Mouse (Mus musculus) G1E (cell line): Measurements from ENCODE around the gene Ogdhl. TPM values are rescaled to one million over a fixed set of nuclear protein-coding genes. Genes with fewer than 3 reads are reported as not detected.
"Not testable (repeated sequence)": the region's sequence is repeated elsewhere in the genome, so short reads cannot be mapped to it uniquely, and the experiment has no call there.

ENCODE experiments used
- ATAC-seq: 2 replicates; pipeline ENCODE4 v1.8.0; 2016; ENCODE audit warnings: mild to moderate bottlenecking; ENCODE audit not compliant: insufficient number of reproducible peaks, poor library complexity, low FRiP score, severe bottlenecking; ENCODE audit errors: extremely low read depth
- DNase-seq: peaks from one replicate; pipeline ENCODE4 v3.0.0; 2012; ENCODE audit warnings: low spot score
- H3K27me3 ChIP-seq: 2 replicates; pipeline ENCODE4 v1.6.1; 2012; ENCODE audit warnings: mild to moderate bottlenecking, low read length, inconsistent platforms; ENCODE audit not compliant: insufficient read depth
- H3K36me3 ChIP-seq: replicated peaks from 2 replicates; pipeline ENCODE3; 2012; ENCODE audit warnings: mild to moderate bottlenecking, inconsistent platforms
- H3K4me1 ChIP-seq: 2 replicates; pipeline ENCODE4 v1.6.1; 2012; ENCODE audit warnings: low read depth, low read length, inconsistent platforms, mixed read lengths; ENCODE audit not compliant: insufficient read depth
- H3K4me3 ChIP-seq: 2 replicates; pipeline ENCODE4 v1.5.1; 2012; ENCODE audit warnings: low read depth, mild to moderate bottlenecking, inconsistent platforms, low read length, moderate library complexity, mixed read lengths
- H3K9me3 ChIP-seq: replicated peaks from 2 replicates; pipeline ENCODE4 v1.6.1; 2012; ENCODE audit warnings: inconsistent platforms
- CTCF ChIP-seq: IDR thresholded peaks from 2 replicates; pipeline ENCODE4 v1.5.1; 2012; ENCODE audit warnings: low read depth, low read length, inconsistent platforms, mixed read lengths
- GATA1 ChIP-seq: IDR thresholded peaks from 2 replicates; pipeline ENCODE4 v1.6.1; 2012; ENCODE audit warnings: borderline replicate concordance, low read length, inconsistent platforms, mixed read lengths
- GATA2 ChIP-seq: IDR thresholded peaks from 2 replicates; pipeline ENCODE4 v1.6.1; 2012; ENCODE audit warnings: low read depth, low read length, inconsistent platforms, borderline replicate concordance
- POLR2AphosphoS5 ChIP-seq: IDR thresholded peaks from 2 replicates; pipeline ENCODE4 v1.6.1; 2012; ENCODE audit warnings: low read depth, low read length, inconsistent platforms; ENCODE audit not compliant: insufficient replicate concordance
- TAL1 ChIP-seq: conservative IDR thresholded peaks from 2 replicates; pipeline ENCODE4 v1.6.1; 2012; ENCODE audit warnings: low read depth, low read length, inconsistent platforms, mixed read lengths
- polyA plus RNA-seq: library from polyadenylated mRNA; stranded (reverse); fragments of >175 nt; gene quantifications from 2 replicates; pipeline ENCODE4 v1.2.3, GENCODE M21; 2012
- total RNA-seq, 2 experiments: library from RNA; stranded (forward) in 1 of 2; stranded (reverse) in 1 of 2; fragments of 200-1000 nt in 1 of 2; fragments of >200 nt in 1 of 2; fragmentation: Nextera tagmentation in 1 of 2; gene quantifications; 2 replicates each; pipeline ENCODE4 v1.2.3; 2014 to 2017

Ogdhl gene
- total and polyA plus RNA-seq, 3 experiments: 0.20 to 1.7 (median 0.33) TPM

DNA sequence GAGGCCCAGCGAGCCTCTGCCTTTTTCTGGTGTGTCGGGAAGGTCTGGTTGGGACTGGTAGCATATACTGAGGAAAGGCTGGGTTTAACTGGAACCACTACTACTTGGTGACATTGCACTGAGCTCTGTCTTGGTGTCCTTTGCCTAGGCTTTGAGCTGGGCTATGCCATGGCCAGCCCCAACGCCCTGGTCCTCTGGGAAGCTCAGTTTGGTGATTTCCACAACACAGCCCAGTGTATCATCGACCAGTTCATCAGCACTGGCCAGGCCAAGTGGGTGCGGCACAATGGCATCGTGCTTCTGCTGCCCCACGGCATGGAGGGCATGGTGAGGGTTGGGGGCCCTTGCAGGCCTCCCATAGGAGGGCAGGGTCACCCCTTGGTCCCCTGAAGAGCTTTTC lies 22.4 kb downstream of the Ogdhl start:
- H3K4me1 ChIP-seq: no peaks in the 10 kb centered on the region
- no peak overlapping the region for H3K4me3 ChIP-seq
- no peaks in the 10 kb centered on the region for H3K36me3 ChIP-seq
- no peak for TF ChIP-seq POLR2AphosphoS5
- no peak for TF ChIP-seq TAL1
- H3K27me3 ChIP-seq: peaks cover 12% of the 10 kb centered on the region; the same call in 1 of the 2 replicates
- no peaks in the 10 kb centered on the region for H3K9me3 ChIP-seq
- no peak for DNase-seq
- ATAC-seq: no peak

DNA sequence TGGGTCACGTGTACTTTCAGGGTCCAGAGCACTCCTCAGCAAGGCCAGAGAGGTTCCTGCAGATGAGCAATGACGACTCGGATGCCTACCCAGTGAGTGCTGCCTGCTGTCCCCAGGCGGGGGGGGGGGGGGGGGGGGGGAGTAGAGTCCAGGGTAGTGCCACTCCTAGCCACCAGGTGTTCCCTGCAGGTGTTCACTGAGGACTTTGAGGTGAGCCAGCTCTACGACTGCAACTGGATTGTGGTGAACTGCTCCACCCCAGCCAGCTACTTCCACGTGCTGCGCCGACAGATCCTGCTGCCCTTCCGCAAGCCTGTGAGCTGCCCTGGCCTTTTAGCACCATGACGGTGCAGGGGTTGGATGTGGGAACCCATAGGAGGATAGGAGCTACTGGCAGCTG lies 22.9 kb downstream of the Ogdhl start:
- TF ChIP-seq CTCF (no peak), TAL1 (no peak), GATA1 (no peak), GATA2 (no peak), POLR2AphosphoS5 (no peak)
- DNase-seq: no peak
- no peaks in the 10 kb centered on the region for H3K9me3 ChIP-seq

DNA sequence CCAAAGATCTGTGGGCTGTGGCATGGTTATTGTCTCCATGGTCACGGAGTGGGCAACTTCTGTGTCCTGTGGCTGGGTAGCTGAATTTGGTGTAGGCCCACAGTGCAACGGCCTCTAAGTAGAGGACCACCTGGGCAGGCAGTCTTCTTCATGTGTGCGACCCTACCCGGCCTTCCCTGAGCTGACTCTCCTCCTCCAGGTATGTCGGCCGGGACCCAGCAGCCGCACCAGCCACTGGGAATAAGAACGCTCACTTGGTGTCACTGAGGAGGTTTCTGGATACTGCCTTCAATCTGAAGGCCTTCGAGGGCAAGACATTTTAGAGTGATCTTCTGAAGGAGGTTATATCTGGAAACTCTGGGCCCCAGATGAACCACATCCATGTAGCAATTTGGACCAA lies 25.5 kb downstream of the Ogdhl start:
- Histone ChIP-seq H3K27me3 (peaks cover 8% of the 10 kb centered on the region; the same call in 1 of the 2 replicates), H3K9me3 (no peaks in the 10 kb centered on the region), H3K36me3 (no peaks in the 10 kb centered on the region), H3K4me1 (no peaks in the 10 kb centered on the region), H3K4me3 (no peak overlapping the region)
- no peak for DNase-seq
- ATAC-seq: no peak
- no peak for TF ChIP-seq CTCF
- no peak for TF ChIP-seq GATA2
- TF ChIP-seq GATA1: no peak
- TF ChIP-seq POLR2AphosphoS5: no peak
- TF ChIP-seq TAL1: no peak

More for the DNA sequence above, 22.9 kb downstream of the Ogdhl start:
- ATAC-seq: no peak
- Histone ChIP-seq H3K4me3 (no peak overlapping the region), H3K36me3 (no peaks in the 10 kb centered on the region), H3K27me3 (peaks cover 10% of the 10 kb centered on the region; the same call in 1 of the 2 replicates), H3K4me1 (no peaks in the 10 kb centered on the region)

DNA sequence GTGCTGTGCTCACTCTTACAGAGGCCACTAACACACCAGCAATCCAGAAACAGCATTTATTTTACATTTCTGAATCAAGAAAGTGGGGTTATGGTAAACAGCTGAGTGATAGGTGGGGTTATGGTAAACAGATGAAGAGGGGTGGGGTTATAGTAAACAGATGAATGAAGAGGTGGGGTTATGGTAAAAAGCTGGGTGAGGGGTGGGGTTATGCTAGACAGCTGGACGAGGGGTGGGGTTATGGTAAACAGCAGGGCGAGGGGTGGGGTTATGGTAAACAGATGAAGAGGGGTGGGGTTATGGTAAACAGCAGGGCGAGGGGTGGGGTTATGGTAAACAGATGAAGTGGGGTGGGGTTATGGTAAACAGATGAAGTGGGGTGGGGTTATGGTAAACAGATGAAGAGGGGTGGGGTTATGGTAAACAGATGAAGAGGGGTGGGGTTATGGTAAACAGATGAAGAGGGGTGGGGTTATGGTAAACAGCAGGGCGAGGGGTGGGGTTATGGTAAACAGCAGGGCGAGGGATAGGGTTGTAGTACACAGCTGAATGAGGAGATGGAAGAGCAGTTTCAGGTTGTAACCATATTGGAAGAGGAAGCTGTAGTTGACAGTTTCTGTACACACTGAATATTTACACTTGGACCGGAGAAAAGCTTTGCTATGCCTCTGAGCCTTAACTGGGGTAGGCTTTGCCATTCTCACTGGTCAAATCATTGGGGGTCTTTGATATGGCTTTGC lies 29.5 kb downstream of the Ogdhl start:
- not testable (repeated sequence) for H3K36me3 ChIP-seq, DNase-seq, H3K27me3 ChIP-seq, H3K4me1 ChIP-seq, H3K9me3 ChIP-seq, H3K4me3 ChIP-seq, ATAC-seq

DNA sequence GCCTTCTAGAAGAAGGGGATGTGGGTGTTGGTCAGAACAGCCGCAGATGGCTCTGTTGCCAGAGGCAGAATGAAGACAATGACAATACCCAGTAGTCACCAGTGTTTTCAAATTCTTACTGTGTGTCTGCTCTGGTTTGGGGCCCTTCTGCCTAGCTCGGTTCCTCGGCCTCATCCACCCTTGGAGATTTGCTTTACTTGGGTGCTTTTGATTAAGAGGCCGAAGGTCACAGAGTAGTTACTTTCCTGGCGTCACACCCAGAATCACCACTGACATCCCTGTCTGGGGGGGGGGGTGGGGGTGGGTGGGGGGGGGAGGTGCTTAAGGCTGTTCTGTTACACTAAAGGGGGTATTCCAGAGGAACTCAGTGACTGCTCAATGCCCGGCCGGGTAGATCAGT lies 42.5 kb downstream of the Ogdhl start:
- DNase-seq (no peak), ATAC-seq (no peak)
- TF ChIP-seq GATA1 (no peak), CTCF (no peak), GATA2 (no peak), TAL1 (no peak), POLR2AphosphoS5 (no peak)
- no peaks in the 10 kb centered on the region for H3K4me1 ChIP-seq
- H3K27me3 ChIP-seq: no peaks in the 10 kb centered on the region
- H3K36me3 ChIP-seq: no peaks in the 10 kb centered on the region
- H3K9me3 ChIP-seq: no peaks in the 10 kb centered on the region
- no peak overlapping the region for H3K4me3 ChIP-seq

DNA sequence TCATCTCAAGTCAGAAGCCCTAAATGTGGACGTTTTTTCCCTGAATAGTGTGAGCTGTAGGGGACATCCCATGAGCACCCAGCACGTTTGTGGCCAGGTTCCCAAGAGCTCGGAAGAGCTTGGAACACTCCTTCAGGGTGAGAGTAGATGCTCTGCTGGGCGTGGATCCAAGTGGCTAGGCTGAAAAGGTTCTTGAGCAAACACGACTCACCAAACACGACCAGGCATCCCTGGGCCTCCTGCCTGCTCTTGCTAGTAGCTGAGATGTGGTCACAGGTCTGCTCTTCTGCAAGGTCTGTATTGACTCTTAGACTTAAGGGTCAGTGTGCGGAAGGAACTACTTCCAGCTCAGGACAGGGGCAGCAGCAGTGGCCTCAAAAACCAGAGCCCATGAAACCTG lies 47.9 kb downstream of the Ogdhl start:
- ATAC-seq: no peak
- TF ChIP-seq TAL1 (no peak), GATA1 (no peak), POLR2AphosphoS5 (no peak), GATA2 (no peak), CTCF (no peak)
- no peaks in the 10 kb centered on the region for H3K27me3 ChIP-seq

DNA sequence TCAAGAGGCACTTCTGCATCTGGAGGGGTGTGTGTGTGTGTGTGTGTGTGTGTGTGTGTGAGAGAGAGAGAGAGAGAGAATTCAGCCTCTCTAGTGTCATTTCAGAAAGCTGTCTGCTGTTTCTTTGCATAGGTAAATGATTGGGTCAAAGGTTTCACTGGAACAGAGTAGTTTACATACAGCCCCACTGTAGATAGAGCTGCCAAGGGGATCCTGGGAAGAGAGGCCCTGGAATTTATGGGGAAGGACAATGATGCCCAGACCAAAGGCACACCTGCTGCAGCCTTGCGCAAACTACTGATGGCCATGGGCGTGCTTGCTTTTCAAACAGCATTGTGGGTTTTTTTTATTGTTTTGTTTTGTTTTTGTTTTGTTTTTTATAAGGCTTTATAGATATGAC lies 50.7 kb downstream of the Ogdhl start:
- DNase-seq (no peak), ATAC-seq (no peak)
- Histone ChIP-seq H3K4me1 (no peaks in the 10 kb centered on the region), H3K9me3 (no peaks in the 10 kb centered on the region), H3K4me3 (no peak overlapping the region), H3K36me3 (no peaks in the 10 kb centered on the region), H3K27me3 (no peaks in the 10 kb centered on the region)
- TF ChIP-seq GATA1: no peak
- TF ChIP-seq GATA2: no peak
- TF ChIP-seq POLR2AphosphoS5: no peak
- TF ChIP-seq CTCF: no peak
- no peak for TF ChIP-seq TAL1

More for the DNA sequence above, 47.9 kb downstream of the Ogdhl start:
- DNase-seq: no peak
- H3K36me3 ChIP-seq: no peaks in the 10 kb centered on the region
- no peaks in the 10 kb centered on the region for H3K4me1 ChIP-seq
- no peak overlapping the region for H3K4me3 ChIP-seq
- H3K9me3 ChIP-seq: no peaks in the 10 kb centered on the region
